Mouse (Mus musculus): ENCODE measurements around the gene Capn13. TPM values are rescaled to one million over a fixed set of nuclear protein-coding genes. Genes with fewer than 3 reads are reported as not detected.

Capn13 gene
- polyA plus RNA-seq, 1 experiment from 2014 or later: not detected

GRCm38 (mm10) chr17:73390191-73391089, 10.2 kb downstream of the Capn13 start:
- H3K4me1 ChIP-seq: no peaks in the 10 kb centered on the region
- no peaks in the 10 kb centered on the region for H3K27me3 ChIP-seq (replicated peaks)
- no peak overlapping the region for H3K4me3 ChIP-seq
- no peak overlapping the region for H3K4me2 ChIP-seq (replicated peaks)
- peak; percentile 33 for ATAC-seq (ENCODE audit: low FRiP score, low read depth)
- 58% methylated on average over 7 of the region's 7 CpGs for WGBS
- no peaks in the 10 kb centered on the region for H3K36me3 ChIP-seq
- H3K27ac ChIP-seq: no peak overlapping the region
- no peaks in the 10 kb centered on the region for H3K9me3 ChIP-seq
- H3K9ac ChIP-seq: no peak overlapping the region

GRCm38 (mm10) chr17:73389336-73389735, 11.3 kb downstream of the Capn13 start:
- H3K4me3 ChIP-seq: no peak overlapping the region
- H3K27ac ChIP-seq: no peak overlapping the region
- H3K27me3 ChIP-seq (replicated peaks): no peaks in the 10 kb centered on the region
- H3K36me3 ChIP-seq: no peaks in the 10 kb centered on the region
- no peak for ATAC-seq (ENCODE audit: low FRiP score, low read depth)
- H3K9ac ChIP-seq: no peak overlapping the region
- H3K9me3 ChIP-seq: no peaks in the 10 kb centered on the region
- WGBS: 61% methylated on average over 3 of the region's 3 CpGs
- no peak overlapping the region for H3K4me2 ChIP-seq (replicated peaks)
- H3K4me1 ChIP-seq: no peaks in the 10 kb centered on the region

GRCm38 (mm10) chr17:73386581-73386980, 14.1 kb downstream of the Capn13 start:
- ATAC-seq (ENCODE audit: low FRiP score, low read depth): no peak
- Histone ChIP-seq H3K4me3 (no peak overlapping the region), H3K9ac (no peak overlapping the region), H3K4me2 (replicated peaks) (no peak overlapping the region), H3K4me1 (no peaks in the 10 kb centered on the region), H3K36me3 (no peaks in the 10 kb centered on the region), H3K9me3 (no peaks in the 10 kb centered on the region), H3K27me3 (replicated peaks) (no peaks in the 10 kb centered on the region), H3K27ac (no peak overlapping the region)
- WGBS: 78% methylated on average over 2 of the region's 2 CpGs

- 71% methylated on average over 3 of the region's 3 CpGs for WGBS
- H3K9ac ChIP-seq: no peak overlapping the region
- no peak overlapping the region for H3K4me3 ChIP-seq
- H3K4me2 ChIP-seq (replicated peaks): no peak overlapping the region
- no peak for ATAC-seq (ENCODE audit: low FRiP score, low read depth)
- H3K9me3 ChIP-seq: no peaks in the 10 kb centered on the region
- no peaks in the 10 kb centered on the region for H3K27me3 ChIP-seq (replicated peaks)
- no peaks in the 10 kb centered on the region for H3K36me3 ChIP-seq
- no peak overlapping the region for H3K27ac ChIP-seq
- no peaks in the 10 kb centered on the region for H3K4me1 ChIP-seq
Observed at GRCm38 (mm10) chr17:73385940-73386339, 14.7 kb downstream of the Capn13 start.

- H3K36me3 ChIP-seq: no peaks in the 10 kb centered on the region
- no peaks in the 10 kb centered on the region for H3K4me1 ChIP-seq
- no peak overlapping the region for H3K4me3 ChIP-seq
- 65% methylated on average over 9 of the region's 9 CpGs for WGBS
- no peaks in the 10 kb centered on the region for H3K9me3 ChIP-seq
- ATAC-seq (ENCODE audit: low FRiP score, low read depth): no peak
- H3K9ac ChIP-seq: no peak overlapping the region
- H3K4me2 ChIP-seq (replicated peaks): no peak overlapping the region
- H3K27ac ChIP-seq: no peak overlapping the region
- H3K27me3 ChIP-seq (replicated peaks): no peaks in the 10 kb centered on the region
Observed at GRCm38 (mm10) chr17:73382327-73383014, 18.2 kb downstream of the Capn13 start.

- WGBS: 94% methylated on average over 3 of the region's 3 CpGs
- no peak overlapping the region for H3K4me2 ChIP-seq (replicated peaks)
- no peaks in the 10 kb centered on the region for H3K4me1 ChIP-seq
- H3K9ac ChIP-seq: no peak overlapping the region
- ATAC-seq (ENCODE audit: low FRiP score, low read depth): no peak
- H3K27ac ChIP-seq: no peak overlapping the region
- H3K9me3 ChIP-seq: no peaks in the 10 kb centered on the region
- no peaks in the 10 kb centered on the region for H3K27me3 ChIP-seq (replicated peaks)
- H3K4me3 ChIP-seq: no peak overlapping the region
- no peaks in the 10 kb centered on the region for H3K36me3 ChIP-seq
Observed at GRCm38 (mm10) chr17:73381681-73382080, 19.0 kb downstream of the Capn13 start.

- WGBS: 87% methylated on average over 7 of the region's 7 CpGs
- H3K4me1 ChIP-seq: no peaks in the 10 kb centered on the region
- H3K9ac ChIP-seq: no peak overlapping the region
- no peaks in the 10 kb centered on the region for H3K9me3 ChIP-seq
- H3K27me3 ChIP-seq (replicated peaks): no peaks in the 10 kb centered on the region
- H3K27ac ChIP-seq: no peak overlapping the region
- ATAC-seq (ENCODE audit: low FRiP score, low read depth): no peak
- no peak overlapping the region for H3K4me2 ChIP-seq (replicated peaks)
- no peaks in the 10 kb centered on the region for H3K36me3 ChIP-seq
- H3K4me3 ChIP-seq: no peak overlapping the region
Observed at GRCm38 (mm10) chr17:73377778-73378484, 22.7 kb downstream of the Capn13 start.

- Histone ChIP-seq H3K4me2 (replicated peaks) (no peak overlapping the region), H3K27me3 (replicated peaks) (no peaks in the 10 kb centered on the region), H3K9me3 (no peaks in the 10 kb centered on the region), H3K27ac (no peak overlapping the region), H3K36me3 (no peaks in the 10 kb centered on the region), H3K4me3 (no peak overlapping the region), H3K4me1 (0 out of 2 replicates have a peak, but pooled peaks cover 3% of the 10 kb centered on the region), H3K9ac (no peak overlapping the region)
- ATAC-seq (ENCODE audit: low FRiP score, low read depth): no peak
- 23% methylated on average over 3 of the region's 3 CpGs for WGBS
Observed at GRCm38 (mm10) chr17:73367334-73367733, 33.3 kb downstream of the Capn13 start.

- Histone ChIP-seq H3K27me3 (replicated peaks) (no peaks in the 10 kb centered on the region), H3K4me3 (no peak overlapping the region), H3K4me1 (no peaks in the 10 kb centered on the region), H3K4me2 (replicated peaks) (no peak overlapping the region), H3K9ac (no peak overlapping the region), H3K36me3 (no peaks in the 10 kb centered on the region), H3K9me3 (no peaks in the 10 kb centered on the region), H3K27ac (no peak overlapping the region)
- ATAC-seq (ENCODE audit: low FRiP score, low read depth): no peak
- WGBS: 46% methylated on average over 5 of the region's 5 CpGs
Observed at GRCm38 (mm10) chr17:73361054-73361453, 39.6 kb downstream of the Capn13 start.

- no peak overlapping the region for H3K9ac ChIP-seq
- H3K4me1 ChIP-seq: peaks cover 9% of the 10 kb centered on the region
- H3K9me3 ChIP-seq: no peaks in the 10 kb centered on the region
- H3K27ac ChIP-seq: no peak overlapping the region
- H3K36me3 ChIP-seq: no peaks in the 10 kb centered on the region
- no peak for ATAC-seq (ENCODE audit: low FRiP score, low read depth)
- 83% methylated on average over 6 of the region's 6 CpGs for WGBS
- H3K4me3 ChIP-seq: no peak overlapping the region
- H3K4me2 ChIP-seq (replicated peaks): no peak overlapping the region
- no peaks in the 10 kb centered on the region for H3K27me3 ChIP-seq (replicated peaks)
Observed at GRCm38 (mm10) chr17:73343632-73344390, 56.9 kb downstream of the Capn13 start.

- Histone ChIP-seq H3K4me1 (peaks cover 9% of the 10 kb centered on the region), H3K9ac (no peak overlapping the region), H3K9me3 (no peaks in the 10 kb centered on the region), H3K27me3 (replicated peaks) (no peaks in the 10 kb centered on the region), H3K4me3 (no peak overlapping the region), H3K27ac (no peak overlapping the region), H3K36me3 (no peaks in the 10 kb centered on the region), H3K4me2 (replicated peaks) (no peak overlapping the region)
- ATAC-seq (ENCODE audit: low FRiP score, low read depth): 0 out of 2 replicates have a peak, but pooled peaks have one; percentile 5
- 68% methylated on average over 14 of the region's 14 CpGs for WGBS
Observed at GRCm38 (mm10) chr17:73342673-73343072, 58.0 kb downstream of the Capn13 start.

All from neural tube, embryonic 12.5 days (tissue).